Mouse (Mus musculus): ENCODE data around the gene D430041D05Rik.
"Not testable (repeated sequence)": the region's sequence is repeated elsewhere in the genome, so short reads cannot be mapped to it uniquely, and the experiment has no call there.

D430041D05Rik gene

GRCm38 (mm10) chr2:104110031-104110430 lies 300.8 kb downstream of the D430041D05Rik start:
- no peak for DNase-seq

DNA sequence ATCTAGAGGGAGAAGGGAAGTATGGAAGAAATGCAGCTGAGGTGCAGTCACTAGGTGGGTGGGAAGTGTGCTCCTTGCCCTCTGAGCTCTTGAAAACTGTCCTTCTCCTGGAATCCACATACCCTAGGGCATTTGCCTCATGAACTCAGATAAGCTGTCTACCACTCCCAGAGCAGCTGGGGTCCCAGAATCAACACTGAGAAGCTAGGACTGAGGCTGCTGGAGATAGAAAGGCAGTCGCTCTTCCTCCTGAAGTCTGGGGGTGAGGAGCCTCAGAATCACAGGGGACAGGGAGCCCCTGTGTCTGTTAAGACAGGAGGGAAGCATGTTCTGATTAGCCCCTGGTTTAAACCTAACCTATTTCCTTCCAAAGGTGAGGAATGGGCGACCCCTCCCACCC lies 301.3 kb downstream of the D430041D05Rik start:
- DNase-seq = no peak

DNA sequence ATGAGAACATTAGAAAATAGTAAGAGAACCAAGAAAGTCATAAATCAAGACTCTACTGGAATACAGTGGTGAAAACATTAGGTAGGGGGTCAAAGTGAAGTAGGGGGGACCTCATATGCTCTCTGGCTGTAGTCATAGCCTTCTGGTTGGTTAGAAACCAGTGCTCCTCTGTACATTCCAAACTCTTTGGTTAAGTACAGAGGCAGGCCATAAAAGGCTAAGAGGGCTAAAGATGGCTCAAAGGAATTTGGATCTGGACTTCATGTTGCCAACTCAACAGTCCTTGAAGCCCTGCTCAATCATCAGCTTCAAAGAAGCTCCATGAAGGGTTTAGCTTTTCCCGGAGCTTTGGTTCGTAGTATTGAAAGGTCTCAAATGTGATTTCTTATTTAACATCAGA lies 301.8 kb downstream of the D430041D05Rik start:
- DNase-seq = not testable (repeated sequence)

DNA sequence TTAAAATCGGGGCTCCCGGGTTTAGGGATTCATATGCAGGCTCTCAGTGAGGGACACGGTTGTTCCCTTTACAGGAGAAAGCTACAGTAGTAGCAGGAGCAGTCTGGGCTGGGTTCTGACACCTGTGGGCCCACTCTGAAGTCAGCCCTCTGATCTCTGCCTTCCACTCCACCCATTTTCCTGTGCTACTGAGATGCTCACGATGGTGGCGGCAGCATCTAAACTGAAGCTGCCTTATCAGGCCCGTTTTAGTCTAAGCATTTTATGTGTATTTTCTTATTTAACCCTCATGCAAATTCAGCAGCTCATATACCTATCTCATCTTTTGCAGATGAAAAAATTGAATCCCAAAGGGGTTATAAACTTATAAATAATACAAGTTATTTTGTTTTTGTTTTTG lies 306.0 kb downstream of the D430041D05Rik start:
- DNase-seq = no peak

DNA sequence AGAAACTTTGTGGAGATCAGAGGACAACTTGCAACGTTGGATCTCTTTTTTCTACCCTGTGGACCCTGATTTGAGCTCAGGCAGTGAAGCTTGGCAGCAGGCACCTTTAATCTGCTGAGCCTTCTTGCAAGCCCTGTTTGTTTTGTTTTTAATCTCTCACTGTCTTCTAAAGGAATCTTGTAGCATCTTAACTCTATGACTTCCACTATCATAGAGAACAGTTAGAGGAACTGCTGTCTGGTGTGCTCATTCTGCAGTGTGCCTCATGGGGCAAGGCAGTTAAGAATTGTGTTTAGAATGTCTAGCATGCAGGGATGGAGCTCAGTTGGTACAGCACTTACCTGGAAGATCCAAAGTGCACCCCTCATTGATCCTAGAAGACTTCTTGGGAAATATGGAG lies 310.9 kb downstream of the D430041D05Rik start:
- no peak for DNase-seq

DNA sequence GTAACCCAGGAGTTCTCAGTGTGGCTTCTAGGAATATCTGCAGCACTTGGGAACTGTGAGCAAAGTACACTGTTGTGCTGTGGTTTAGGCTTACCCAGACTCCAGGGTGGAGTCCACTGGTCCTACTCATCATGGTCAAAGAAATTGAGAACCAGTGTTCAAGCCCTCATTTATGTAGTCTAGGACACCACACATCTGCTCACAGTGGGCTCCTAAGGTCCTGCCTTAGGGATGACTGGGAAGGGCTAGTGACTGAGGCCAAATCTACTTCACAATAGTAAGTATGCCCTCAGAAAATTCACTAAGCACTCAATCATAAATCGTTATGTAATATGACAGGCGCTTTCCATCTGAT lies 311.6 kb downstream of the D430041D05Rik start:
- DNase-seq = no peak

DNA sequence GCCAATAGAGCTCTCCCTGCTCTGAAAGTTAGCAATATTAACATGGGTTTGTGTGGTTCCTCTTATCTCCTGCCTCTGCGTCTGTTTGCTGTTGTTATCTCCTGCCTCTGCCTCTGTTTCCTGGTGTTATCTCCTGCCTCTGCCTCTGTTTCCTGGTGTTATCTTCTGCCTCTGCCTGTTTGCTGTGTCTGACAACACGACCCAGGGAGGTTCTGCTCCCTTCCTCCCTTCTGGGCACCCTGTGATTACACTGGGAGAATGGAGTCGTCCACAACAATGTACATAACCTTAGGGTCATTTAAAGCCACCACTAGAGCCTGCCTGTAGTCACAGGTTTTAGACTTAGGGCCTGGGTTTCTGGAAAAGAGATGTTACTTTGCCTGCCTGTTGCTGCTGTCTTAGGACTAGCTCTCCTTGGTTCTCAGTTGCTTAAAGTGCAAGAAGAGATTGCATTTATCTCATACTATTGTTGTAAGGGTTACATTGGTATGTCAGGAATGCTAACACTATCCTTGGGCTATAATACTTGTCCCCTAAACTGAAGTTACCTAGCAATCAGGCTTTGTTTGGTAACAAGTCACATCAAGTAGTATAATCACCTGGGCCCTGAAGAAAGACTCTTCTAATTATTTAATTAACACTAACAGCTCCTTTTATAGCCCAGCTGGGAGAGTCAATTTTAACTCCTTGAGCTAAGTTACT lies 312.1 kb downstream of the D430041D05Rik start:
- DNase-seq = no peak

DNA sequence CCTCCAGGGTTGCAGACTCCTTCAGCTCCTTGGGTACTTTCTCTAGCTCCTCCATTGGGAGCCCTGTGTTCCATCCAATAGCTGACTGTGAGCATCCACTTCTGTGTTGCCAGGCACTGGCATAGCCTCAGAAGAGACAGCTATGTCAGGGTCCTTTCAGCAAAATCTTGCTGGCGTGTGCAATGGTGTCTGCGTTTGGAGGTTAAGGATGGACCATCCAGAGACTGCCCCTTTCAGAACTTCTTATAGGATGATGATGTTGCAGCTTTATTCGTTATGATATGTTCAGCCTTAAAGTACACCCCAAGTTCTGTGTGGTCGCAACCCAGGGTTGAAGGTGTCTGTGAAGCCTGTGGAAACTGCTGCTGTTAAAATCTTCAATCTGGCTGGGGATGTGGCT lies 313.4 kb downstream of the D430041D05Rik start:
- DNase-seq = not testable (repeated sequence)

- DNase-seq = not testable (repeated sequence)
Observed at GRCm38 (mm10) chr2:104096796-104097195, 314.0 kb downstream of the D430041D05Rik start.

DNA sequence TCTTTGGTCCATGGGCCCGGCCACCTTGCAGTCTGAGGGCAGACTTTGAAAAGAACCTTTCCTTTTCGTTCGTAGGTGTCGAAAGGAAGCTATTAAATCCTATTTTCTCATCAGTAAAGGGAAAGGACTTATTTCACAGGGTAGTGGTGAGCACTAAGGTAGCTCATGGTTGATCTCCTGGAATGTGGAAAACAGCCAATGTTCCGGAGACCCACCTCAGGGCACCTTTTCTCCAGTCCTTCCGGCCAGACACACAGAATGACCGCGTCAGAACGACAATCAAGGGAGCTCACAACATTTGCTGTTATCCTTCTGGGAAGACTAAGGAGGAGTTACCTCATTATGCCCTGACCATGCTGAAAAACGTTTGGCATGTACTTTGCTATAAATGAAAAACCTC lies 314.6 kb downstream of the D430041D05Rik start:
- DNase-seq = no peak

- DNase-seq = peak; percentile 85
Observed at GRCm38 (mm10) chr2:104095741-104096213, 315.0 kb downstream of the D430041D05Rik start, which contains the start of gene Cd59a. Gene Cd59a, plus strand, starts transcription at chr2:104095801.

DNA sequence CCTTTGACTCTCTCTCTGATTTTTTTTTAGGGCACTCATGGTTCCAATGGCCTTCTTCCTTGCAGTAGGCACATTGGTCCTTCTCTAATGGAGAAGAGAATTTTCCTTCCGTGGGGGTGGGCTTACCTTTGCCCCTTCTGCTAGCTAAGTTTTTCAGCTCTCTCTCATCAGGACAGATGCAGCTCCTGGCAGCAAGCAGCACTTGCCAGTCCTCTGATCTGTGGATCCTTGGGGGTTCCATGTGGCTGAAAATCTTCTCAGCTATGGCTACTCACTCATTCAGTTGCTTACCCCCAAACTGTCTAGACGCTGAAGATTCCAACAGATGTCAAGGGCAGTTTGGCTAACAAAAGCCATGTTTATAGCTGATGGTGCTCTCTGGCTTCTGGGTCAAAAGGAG lies 317.5 kb downstream of the D430041D05Rik start:
- no peak for DNase-seq

All from lung, postnatal 4 days (tissue).